Mouse (Mus musculus): ENCODE measurements around the gene Ppp1r12b.
"Not testable (repeated sequence)": the region's sequence is repeated elsewhere in the genome, so short reads cannot be mapped to it uniquely, and the experiment has no call there.

Ppp1r12b gene

GRCm38 (mm10) chr1:134854325-134854982 is 101.3 kb downstream of the Ppp1r12b start:
- DNase-seq (ENCODE audit: extremely low spot score, low read depth, low spot score) = peak; percentile 63

DNA sequence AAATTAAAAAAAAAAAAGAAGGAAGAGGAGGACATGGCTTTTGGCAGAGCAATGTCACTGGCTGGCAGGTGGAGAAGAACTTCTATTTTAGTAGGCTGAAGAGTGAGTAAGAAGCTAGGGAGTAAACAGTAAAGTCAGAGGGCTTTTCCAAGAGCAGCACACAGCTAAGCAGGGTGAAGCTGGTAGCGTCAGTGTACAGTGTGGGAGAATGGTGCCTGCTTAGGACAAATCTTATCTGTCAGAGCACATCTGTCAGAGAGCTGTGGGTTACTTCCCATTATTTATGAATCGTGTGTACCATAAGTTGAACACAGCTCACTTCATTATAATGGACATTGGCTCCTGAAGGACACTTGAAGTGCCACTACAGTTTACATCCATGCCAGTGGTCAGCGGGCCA is 102.9 kb downstream of the Ppp1r12b start:
- DNase-seq (ENCODE audit: extremely low spot score, low read depth, low spot score) = no peak

DNA sequence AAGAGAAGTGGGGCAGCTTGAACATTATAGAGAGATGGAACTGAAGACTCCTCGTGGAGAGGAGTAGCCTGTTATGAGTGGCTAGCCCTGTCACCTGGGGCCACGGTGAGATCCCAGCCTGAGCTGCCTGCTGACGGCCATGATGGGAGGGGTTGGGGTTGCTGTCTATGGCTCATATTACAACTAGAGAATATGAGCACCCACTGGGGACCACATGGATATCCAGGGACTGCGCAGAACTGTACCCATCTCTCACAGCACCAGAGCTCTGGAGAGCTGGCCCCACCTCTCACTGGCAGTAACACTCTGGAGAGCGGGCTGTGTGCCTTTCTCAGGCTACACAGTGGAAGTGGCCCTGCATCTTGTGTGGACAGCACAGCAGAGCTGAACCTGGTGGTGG is 104.5 kb downstream of the Ppp1r12b start:
- no peak for DNase-seq (ENCODE audit: extremely low spot score, low read depth, low spot score)

DNA sequence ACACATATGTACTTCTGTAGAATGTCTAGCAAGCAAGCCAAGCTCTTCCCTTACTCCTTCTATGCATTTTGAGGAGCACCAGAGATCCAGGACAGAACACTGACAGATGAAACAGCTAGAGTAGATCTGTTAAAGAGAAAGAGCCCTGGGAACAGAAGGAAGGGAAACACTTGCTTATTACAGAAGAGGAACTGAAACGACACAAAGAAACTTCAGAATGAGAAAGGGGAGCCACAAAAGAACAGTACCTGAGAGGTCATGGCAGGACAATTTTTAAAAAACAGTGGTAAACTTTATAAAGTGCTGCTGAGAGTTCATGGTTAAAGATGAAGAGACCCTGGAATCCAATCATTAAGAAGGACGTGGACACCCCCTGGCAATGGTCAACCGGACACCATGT is 105.4 kb downstream of the Ppp1r12b start:
- DNase-seq (ENCODE audit: extremely low spot score, low read depth, low spot score) = no peak

GRCm38 (mm10) chr1:134847851-134848250 is 107.9 kb downstream of the Ppp1r12b start:
- no peak for DNase-seq (ENCODE audit: extremely low spot score, low read depth, low spot score)

DNA sequence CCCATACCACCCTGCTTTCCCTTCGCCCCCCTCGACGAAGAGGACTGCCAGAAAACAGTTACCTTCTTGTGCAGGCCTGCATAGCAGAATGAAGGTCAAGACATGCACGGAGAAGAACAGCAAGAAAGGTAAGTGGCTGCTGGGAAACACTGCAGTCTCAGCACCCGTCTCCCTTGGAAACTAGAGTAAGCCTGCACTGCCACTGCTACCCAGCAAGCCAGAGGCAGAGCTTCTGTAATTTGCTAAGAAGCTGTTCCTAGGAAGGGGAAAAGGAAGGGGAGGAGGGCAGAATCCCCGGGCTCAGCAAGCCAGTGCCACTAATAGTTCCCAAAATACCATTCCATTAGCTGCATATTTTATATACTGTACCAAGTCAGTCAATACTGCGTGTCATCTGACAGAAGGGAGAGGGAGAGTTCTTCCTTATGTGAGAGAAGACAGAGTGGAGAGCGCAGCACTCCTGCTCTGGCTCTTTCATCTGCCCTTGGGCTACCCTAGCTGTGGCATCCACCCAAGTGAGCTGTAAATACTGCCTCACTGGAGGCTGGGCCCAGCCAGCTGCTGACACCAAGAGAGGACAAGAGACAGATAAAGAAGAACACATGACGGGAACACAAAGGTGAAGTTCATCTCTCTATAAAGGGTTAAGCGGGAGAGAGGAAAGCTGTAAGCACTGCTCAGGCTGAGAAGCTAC is 109.3 kb downstream of the Ppp1r12b start:
- DNase-seq (ENCODE audit: extremely low spot score, low read depth, low spot score) = no peak

DNA sequence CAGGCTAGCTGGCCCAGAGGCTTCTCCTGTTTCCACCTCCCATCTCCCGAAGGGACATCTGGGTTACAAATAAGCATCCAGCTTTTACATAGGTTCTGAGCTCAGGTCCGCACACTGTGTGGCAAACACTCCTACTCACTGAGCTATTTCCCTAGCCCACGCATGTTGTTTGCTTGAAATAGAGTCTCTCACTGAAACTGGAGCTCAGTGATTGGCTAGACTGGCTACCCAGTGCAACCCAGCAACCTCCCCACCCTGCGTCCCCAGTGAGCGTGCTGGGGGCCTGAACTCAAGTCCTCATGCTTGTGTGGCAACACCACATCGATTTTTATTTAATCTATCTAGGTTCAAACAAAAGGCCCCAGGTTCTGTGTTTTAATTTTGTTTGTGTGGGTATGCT is 112.4 kb downstream of the Ppp1r12b start:
- DNase-seq (ENCODE audit: extremely low spot score, low read depth, low spot score) = no peak

GRCm38 (mm10) chr1:134836909-134837480 is 118.7 kb downstream of the Ppp1r12b start:
- DNase-seq (ENCODE audit: extremely low spot score, low read depth, low spot score) = no peak

GRCm38 (mm10) chr1:134830881-134831280 is 124.9 kb downstream of the Ppp1r12b start:
- DNase-seq (ENCODE audit: extremely low spot score, low read depth, low spot score) = not testable (repeated sequence)

DNA sequence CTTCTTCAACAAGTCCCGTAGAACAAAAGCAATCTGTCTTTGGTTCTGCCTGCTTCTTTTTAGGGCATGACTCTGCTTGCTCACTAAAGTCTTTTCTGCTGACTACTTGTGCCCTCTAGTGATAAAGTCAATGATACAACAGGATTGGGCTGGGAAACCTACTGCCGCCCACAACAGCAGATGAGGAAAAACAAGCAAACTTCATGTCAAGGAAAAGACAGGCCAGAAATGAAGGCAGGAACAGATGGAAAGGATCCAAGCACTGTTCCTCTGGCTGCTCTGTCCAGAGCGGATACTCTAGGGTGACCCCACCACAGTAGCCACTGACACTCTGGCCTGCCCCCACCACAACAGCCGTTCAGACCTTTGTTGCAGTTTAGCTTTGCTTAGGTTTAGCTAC is 126.1 kb downstream of the Ppp1r12b start:
- no peak for DNase-seq (ENCODE audit: extremely low spot score, low read depth, low spot score)

DNA sequence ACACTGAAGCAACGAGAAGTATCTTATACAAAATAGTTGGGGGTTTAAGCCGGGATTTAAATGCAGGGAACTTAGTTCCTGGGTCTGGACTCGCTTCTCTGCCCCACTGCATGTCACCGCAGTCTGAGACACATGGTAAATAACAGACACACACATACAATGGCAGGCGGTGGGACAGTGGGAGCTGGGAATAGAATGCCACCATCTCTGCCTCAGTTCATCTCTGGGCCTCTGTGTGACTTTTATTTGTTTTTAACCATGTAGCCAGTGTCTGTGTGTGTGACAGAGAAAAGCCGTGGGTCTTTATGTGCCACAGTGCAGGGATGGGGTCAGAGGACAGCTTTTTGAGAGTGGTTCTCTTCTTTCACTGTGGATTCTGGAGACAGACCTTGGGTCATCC is 130.8 kb downstream of the Ppp1r12b start:
- no peak for DNase-seq (ENCODE audit: extremely low spot score, low read depth, low spot score)

DNA sequence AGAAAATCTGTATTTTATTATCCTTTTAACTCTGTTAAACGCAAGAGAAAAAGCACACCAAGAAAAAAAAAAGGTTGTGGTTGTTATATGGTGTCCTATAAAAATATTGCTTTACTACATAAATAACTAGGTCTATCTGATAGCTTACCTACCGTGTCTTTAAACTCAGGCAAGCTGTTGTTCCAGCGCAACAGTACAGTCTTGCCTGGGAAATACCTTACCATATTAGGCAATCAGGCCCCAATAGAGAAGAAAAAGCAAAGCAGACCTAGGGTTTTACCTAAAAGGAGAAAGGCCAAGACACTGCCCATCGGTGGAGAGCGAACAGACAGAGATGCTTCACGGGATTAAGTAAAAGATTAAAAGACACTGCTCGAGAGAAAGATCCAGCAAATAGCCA is 131.9 kb downstream of the Ppp1r12b start:
- no peak for DNase-seq (ENCODE audit: extremely low spot score, low read depth, low spot score)

- DNase-seq (ENCODE audit: extremely low spot score, low read depth, low spot score) = no peak
Observed at GRCm38 (mm10) chr1:134823323-134823722, 132.4 kb downstream of the Ppp1r12b start.

GRCm38 (mm10) chr1:134820882-134821281 is 134.9 kb downstream of the Ppp1r12b start:
- no peak for DNase-seq (ENCODE audit: extremely low spot score, low read depth, low spot score)

GRCm38 (mm10) chr1:134819196-134819595 is 136.5 kb downstream of the Ppp1r12b start:
- DNase-seq (ENCODE audit: extremely low spot score, low read depth, low spot score) = no peak

GRCm38 (mm10) chr1:134818716-134819115 is 137.0 kb downstream of the Ppp1r12b start:
- DNase-seq (ENCODE audit: extremely low spot score, low read depth, low spot score) = no peak

GRCm38 (mm10) chr1:134817916-134818595 is 137.7 kb downstream of the Ppp1r12b start:
- DNase-seq (ENCODE audit: extremely low spot score, low read depth, low spot score) = no peak

- DNase-seq (ENCODE audit: extremely low spot score, low read depth, low spot score) = no peak
Observed at GRCm38 (mm10) chr1:134817120-134817519, 138.6 kb downstream of the Ppp1r12b start.

DNA sequence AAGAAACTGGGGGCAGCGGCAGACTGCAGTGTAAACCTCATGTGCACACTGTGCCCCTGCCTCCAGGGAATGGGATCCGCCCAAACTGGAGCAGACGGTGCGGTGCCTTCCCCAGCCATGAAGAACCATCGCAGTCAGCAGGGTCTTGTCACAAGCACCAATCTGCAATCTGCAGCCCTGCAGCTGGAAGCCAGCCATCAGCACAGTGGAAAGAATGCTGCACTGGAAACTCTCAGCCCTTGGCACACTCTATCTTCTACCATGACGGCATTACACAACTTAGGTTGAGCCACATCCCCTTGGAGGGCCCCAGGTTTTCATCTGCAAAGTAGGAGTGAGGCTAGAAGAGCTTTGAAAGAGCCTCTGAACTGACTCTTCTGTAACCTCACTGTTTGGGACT is 139.1 kb downstream of the Ppp1r12b start:
- DNase-seq (ENCODE audit: extremely low spot score, low read depth, low spot score) = no peak

- DNase-seq (ENCODE audit: extremely low spot score, low read depth, low spot score) = no peak
Observed at GRCm38 (mm10) chr1:134815748-134816147, 140.0 kb downstream of the Ppp1r12b start.

- DNase-seq (ENCODE audit: extremely low spot score, low read depth, low spot score) = no peak
Observed at GRCm38 (mm10) chr1:134805471-134805870, 150.3 kb downstream of the Ppp1r12b start.

GRCm38 (mm10) chr1:134804373-134804772 is 151.4 kb downstream of the Ppp1r12b start:
- no peak for DNase-seq (ENCODE audit: extremely low spot score, low read depth, low spot score)
